Mouse (Mus musculus) lung, adult 2 months (tissue): ENCODE data around the gene Heatr5b.

Experiments
- CTCF ChIP-seq: fragments of 200-500 bp; IDR thresholded peaks from 2 replicates; pipeline ENCODE4 v1.5.1; 2011; ENCODE audit warnings: mild to moderate bottlenecking, low read length, control low read depth; ENCODE audit not compliant: insufficient read depth
- POLR2A ChIP-seq: fragments of 200-500 bp; IDR thresholded peaks from 2 replicates; pipeline ENCODE4 v1.6.1; 2011; ENCODE audit warnings: low read depth, mild to moderate bottlenecking, control low read depth, low read length, borderline replicate concordance; ENCODE audit errors: extremely low read depth

DNA sequence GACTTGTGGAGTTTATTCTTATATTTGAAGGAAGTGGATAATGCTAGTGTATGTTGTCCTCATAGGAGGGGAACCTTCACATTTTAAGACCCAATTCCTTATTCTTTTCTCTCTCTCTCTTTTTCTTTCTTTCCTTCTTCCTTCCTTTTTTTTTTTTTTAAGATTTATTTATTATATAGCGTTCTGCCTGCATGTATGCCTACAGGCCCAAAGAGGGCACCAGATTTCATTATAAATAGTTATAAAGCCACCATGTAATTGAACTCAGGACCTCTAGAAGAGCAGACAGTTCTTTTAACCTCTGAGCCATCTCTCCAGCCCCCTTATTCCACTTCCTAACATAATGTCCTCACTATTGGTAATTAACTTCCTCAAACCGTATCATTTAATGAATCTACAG, 892 bp upstream of the Heatr5b start:
- TF ChIP-seq CTCF: no peak
- TF ChIP-seq POLR2A: no peak
